Mouse (Mus musculus): ENCODE results near the gene Cfap54. TPM values are rescaled to one million over a fixed set of nuclear protein-coding genes. Genes with fewer than 3 reads are reported as not detected.

Cfap54 gene
- total RNA-seq, 2 experiments from 2014 or later: 21.4 to 23.4 TPM

DNA sequence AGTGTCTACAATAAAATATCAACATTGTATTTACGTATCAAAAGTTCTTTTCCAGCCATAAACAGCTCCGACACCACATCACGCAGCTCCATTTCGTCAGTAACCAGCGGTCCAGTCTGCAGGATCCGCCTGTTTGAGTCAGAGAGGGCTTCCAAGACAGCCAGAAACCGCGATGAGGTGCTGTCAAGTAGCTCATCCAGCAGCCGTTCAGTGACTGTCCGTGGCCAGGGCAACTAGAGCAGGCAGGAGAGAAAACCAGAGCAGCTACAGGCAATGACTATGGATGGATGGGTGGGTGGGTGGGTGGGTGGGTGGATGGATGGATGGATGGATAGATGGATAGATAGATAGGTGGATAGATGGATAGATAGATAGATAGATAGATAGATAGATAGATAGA is 38.2 kb downstream of the Cfap54 start:
- DNase-seq (ENCODE audit: extremely low spot score in 1 of 2, low spot score in 2 of 2): no peak
- TF ChIP-seq CTCF (IDR thresholded peaks at IDR 0.05): no peak
- Histone ChIP-seq H3K27ac (no peak overlapping the region), H3K4me3 (no peak overlapping the region)
- intact Hi-C loops (cut with DNase I): loop anchor here (10.0 kb wide), 3 partner anchors 382 to 532 kb away; no protein-coding TSS in a partner anchor

DNA sequence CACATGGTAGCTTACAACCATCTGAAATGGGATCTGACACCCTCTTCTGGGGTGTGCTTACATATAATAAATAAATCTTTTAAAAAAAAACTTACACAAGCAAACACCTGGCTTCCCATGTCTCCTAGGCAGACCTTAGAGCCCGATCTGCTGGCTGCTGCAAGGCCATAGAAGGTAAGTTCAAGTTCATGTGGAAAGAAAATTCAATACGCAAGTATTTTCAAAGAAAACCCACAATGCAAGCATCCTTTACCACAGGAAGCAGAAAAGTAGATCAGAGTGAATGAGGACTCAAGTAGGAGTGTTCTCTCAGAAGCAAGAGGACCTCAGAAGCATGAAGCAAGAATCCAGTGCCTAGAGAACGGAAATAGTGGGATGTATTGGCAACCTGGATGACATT is 39.6 kb downstream of the Cfap54 start:
- no peak for DNase-seq (ENCODE audit: extremely low spot score in 1 of 2, low spot score in 2 of 2)
- no peak overlapping the region for H3K27ac ChIP-seq
- TF ChIP-seq CTCF (IDR thresholded peaks at IDR 0.05): no peak
- intact Hi-C loops (cut with DNase I): loop anchor here (10.0 kb wide), 3 partner anchors 383 to 533 kb away; no protein-coding TSS in a partner anchor
- no peak overlapping the region for H3K4me3 ChIP-seq

DNA sequence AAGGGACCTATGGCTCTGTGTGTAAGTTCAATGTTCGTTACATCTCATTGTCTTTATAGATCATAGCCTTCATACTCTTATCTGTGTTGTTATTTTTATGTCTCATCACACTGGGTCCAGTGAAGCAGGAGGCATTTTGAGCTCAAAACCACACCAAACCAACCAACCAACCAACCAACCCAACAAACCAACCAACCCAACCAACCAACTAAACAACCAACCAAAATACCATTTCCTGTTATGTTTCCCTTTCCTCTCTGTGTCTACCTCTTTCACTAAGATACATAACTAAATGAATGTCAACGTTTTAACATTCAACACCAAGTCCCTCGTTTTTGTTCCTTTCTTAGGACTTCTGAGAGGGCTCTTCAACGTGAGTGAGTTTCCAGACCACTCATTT is 40.0 kb downstream of the Cfap54 start:
- intact Hi-C loops (cut with DNase I): loop anchor here (10.0 kb wide), 3 partner anchors 383 to 533 kb away; no protein-coding TSS in a partner anchor

DNA sequence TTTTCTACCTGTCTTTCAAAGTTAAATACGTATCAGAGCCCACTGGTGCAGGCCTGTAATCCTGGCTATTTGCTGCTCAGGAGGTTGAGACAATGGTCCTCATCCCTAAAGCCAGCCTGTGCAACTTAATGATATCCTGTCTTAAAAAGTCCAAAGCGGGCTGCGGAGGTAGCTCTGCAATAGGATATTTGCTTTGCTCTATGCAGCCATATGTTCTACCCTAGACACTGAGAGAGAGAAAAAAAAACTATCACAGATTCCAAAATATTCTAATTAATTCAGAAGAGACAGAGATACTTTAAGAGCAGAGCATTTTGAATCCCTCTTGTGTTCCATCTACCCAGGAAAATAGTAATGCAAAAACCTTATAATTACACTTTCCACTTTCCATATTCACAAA is 44.9 kb downstream of the Cfap54 start:
- no peak overlapping the region for H3K4me3 ChIP-seq
- TF ChIP-seq CTCF (IDR thresholded peaks at IDR 0.05): no peak
- intact Hi-C loops (cut with DNase I): no loop called here
- DNase-seq (ENCODE audit: extremely low spot score in 1 of 2, low spot score in 2 of 2): no peak
- no peak overlapping the region for H3K27ac ChIP-seq

More for the DNA sequence above, 40.0 kb downstream of the Cfap54 start:
- DNase-seq (ENCODE audit: extremely low spot score in 1 of 2, low spot score in 2 of 2): no peak
- Histone ChIP-seq H3K4me3 (no peak overlapping the region), H3K27ac (no peak overlapping the region)
- TF ChIP-seq CTCF (IDR thresholded peaks at IDR 0.05): no peak

DNA sequence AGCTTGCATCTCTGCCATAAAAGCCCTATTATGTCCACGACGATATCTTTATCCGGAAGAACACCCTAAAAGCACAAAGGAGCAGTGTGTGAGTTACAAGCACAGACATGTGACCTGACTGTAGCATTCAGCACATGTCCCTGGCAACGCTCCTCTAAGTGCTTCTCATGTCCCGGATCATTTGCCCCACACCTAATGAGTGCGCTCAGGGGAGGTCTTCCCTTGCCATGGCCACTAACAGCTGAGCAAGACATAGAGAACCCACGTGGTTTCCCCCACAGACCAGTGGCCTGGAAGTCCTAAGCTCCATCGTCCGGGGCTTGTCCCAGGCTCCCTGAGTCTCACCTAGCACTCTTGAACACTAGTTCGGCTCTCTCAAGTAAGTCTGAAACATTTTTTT is 45.9 kb downstream of the Cfap54 start:
- H3K27ac ChIP-seq: no peak overlapping the region
- no peak overlapping the region for H3K4me3 ChIP-seq
- TF ChIP-seq CTCF (IDR thresholded peaks at IDR 0.05): no peak
- intact Hi-C loops (cut with DNase I): no loop called here
- DNase-seq (ENCODE audit: extremely low spot score in 1 of 2, low spot score in 2 of 2): no peak

DNA sequence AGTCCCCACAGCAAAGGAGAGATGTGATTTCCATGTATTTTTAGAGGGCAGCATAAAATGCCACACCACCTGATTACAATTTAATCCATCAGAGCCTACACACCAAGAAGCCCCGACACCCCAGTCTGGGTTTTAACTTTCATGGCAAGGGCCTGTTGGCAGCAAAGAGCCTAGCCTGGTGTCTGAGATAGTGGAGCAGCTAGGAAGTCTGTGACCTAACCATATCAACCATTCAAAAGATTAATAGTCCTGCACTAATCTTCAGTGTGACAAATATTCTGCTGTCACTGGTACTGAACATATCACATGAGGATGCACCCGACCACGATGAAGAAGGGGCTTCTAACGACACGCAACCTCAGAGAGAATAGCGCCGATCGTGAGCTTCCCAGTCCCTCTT is 58.1 kb downstream of the Cfap54 start:
- H3K4me3 ChIP-seq: no peak overlapping the region
- intact Hi-C loops (cut with DNase I): no loop called here
- TF ChIP-seq CTCF (IDR thresholded peaks at IDR 0.05): no peak
- DNase-seq (ENCODE audit: extremely low spot score in 1 of 2, low spot score in 2 of 2): no peak
- H3K27ac ChIP-seq: no peak overlapping the region

DNA sequence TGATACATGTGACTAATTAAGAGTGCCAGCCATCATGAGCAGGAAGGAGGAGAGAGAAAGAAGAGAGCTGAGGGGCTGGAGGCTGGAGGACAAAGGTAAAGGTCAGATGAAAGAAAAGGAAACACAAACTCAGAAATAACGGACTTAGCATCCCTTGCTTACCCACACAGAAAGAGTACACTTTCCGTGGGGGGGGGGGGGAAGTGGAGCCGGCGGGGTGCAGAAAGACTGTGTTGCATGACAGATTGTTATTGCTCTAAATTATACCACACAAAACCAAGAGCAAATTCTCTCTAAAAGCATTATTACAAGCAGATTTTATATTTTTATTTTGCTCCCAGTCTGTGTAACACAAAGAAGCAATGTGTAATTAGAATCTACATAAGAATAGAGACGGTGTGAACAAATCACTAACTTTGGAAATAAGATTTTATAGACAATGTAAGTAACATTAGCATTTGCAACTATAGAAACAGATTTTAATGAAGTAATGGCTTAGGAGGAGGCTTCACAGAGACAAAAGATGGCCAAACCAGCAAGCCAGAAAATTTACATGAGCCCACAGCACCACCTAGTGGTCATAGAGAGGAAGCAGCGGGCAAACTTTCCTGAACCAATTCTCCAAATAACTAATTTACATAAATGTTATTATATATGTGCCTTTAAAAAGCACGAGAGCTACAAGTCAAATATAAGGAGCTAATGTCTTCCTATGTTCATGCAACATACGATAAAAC is 67.2 kb downstream of the Cfap54 start:
- peak; percentile 58 to 62 for DNase-seq (ENCODE audit: extremely low spot score in 1 of 2, low spot score in 2 of 2)
- TF ChIP-seq CTCF (IDR thresholded peaks at IDR 0.05): peak; percentile 99
- intact Hi-C loops (cut with DNase I): loop anchor here (2.0 to 10.0 kb wide), 5 partner anchors 357 to 1743 kb away; no protein-coding TSS in a partner anchor
- Histone ChIP-seq H3K4me3 (no peak overlapping the region), H3K27ac (no peak overlapping the region)

DNA sequence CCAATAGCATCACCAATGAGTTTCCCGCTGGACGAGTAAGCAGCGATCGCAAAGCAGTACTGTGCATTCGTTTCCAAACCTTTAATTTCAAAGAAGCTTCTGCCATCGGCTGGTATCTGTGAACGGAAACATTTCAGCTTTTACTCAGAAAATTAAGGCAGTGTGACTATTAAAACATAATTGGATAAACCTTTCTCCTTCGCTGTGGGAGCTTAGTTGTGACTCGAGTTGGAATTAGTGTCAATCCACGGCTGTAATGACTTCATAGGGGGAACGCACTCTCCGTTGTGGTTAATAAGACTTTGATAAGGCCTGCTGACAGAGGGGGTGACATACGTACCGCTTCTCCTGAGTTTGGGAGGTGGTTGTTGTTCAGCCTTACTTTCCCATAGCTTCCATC is 70.3 kb downstream of the Cfap54 start:
- no peak overlapping the region for H3K27ac ChIP-seq
- intact Hi-C loops (cut with DNase I): loop anchor here (5.0 to 10.0 kb wide), 3 partner anchors 354 to 1714 kb away; no protein-coding TSS in a partner anchor

DNA sequence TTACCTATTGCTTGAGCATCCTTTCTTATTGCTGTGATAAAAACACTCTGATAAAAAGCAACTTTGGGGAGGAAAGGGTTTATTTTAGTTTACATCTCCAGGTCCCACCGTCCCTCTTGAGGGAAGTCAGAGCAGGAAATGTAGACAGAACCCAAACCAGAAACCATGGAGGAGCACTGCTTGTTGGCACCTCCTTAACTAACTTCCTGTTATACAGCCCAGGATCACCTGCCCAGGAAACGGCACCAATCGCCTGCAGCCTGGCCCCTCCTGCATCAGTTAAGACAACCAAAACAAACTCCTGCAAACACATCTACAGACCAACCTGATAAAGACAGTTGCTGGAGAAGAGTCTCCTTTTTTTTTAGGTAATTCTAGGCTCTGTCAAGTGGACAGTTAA is 74.4 kb downstream of the Cfap54 start:
- H3K27ac ChIP-seq: no peak overlapping the region
- intact Hi-C loops (cut with DNase I): no loop called here
- no peak overlapping the region for H3K4me3 ChIP-seq
- no peak for DNase-seq (ENCODE audit: extremely low spot score in 1 of 2, low spot score in 2 of 2)
- TF ChIP-seq CTCF (IDR thresholded peaks at IDR 0.05): no peak

More for the DNA sequence above, 70.3 kb downstream of the Cfap54 start:
- no peak for TF ChIP-seq CTCF (IDR thresholded peaks at IDR 0.05)
- no peak overlapping the region for H3K4me3 ChIP-seq
- no peak for DNase-seq (ENCODE audit: extremely low spot score in 1 of 2, low spot score in 2 of 2)

DNA sequence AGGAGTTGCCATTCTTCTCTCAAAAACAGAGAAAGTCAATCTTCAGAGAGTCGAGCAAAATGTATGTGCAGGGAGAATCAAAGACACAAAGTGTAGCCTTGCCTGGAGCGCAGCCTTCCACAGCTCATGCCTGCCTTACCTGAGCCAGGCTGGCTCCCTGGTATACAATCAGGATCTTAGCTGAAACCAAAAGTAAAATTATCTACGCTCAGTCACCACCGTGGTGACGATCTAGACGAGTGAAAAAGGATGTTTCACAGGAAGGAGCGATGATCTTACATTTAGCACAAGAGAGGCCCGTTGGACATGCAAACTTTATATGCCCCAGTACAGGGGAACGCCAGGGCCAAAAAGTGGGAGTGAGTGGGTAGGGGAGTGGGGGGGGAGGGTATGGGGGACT is 75.0 kb downstream of the Cfap54 start:
- TF ChIP-seq CTCF (IDR thresholded peaks at IDR 0.05): no peak
- Histone ChIP-seq H3K27ac (no peak overlapping the region), H3K4me3 (no peak overlapping the region)
- intact Hi-C loops (cut with DNase I): no loop called here
- DNase-seq (ENCODE audit: extremely low spot score in 1 of 2, low spot score in 2 of 2): no peak

DNA sequence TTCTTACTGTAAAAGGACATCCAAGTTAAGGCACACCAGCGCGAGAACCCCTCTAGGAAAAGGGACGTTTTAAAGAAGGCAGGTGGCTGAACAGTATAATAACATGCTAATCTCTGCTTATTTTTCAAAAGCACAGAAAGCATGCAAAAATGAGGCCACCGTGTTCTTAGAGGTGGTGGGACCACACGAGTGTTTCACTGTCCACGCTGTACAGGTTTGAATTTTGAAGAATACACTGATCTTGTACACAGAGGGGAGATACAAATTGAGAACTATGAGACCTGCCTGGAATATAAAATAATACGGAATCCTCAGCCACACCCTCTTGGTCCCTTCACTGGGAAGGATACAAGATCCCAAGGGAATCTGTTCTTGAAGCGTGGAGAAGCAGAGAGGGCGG is 82.9 kb downstream of the Cfap54 start:
- intact Hi-C loops (cut with DNase I): no loop called here
- DNase-seq (ENCODE audit: extremely low spot score in 1 of 2, low spot score in 2 of 2): no peak
- no peak for TF ChIP-seq CTCF (IDR thresholded peaks at IDR 0.05)
- H3K4me3 ChIP-seq: no peak overlapping the region
- H3K27ac ChIP-seq: no peak overlapping the region

DNA sequence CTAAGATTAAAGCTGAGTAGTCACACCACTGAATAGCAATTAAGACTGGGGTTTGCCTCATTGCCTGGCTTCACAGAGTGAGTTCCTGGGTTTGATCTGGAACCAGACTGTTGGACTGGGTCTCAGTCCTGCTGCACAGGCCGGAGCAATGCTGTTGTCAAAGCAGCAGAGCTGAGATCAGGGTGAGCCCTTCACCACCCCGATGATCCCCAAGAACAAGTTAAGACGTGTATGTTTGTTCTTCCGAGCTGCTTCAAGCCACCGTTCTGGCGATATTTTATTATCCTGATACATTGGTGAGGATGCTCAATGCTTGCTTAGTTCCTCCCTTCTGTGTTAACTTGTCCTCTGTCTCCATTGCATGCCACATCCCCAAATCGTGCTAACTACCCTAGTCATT is 86.2 kb downstream of the Cfap54 start:
- no peak for TF ChIP-seq CTCF (IDR thresholded peaks at IDR 0.05)
- no peak overlapping the region for H3K27ac ChIP-seq
- no peak overlapping the region for H3K4me3 ChIP-seq
- DNase-seq (ENCODE audit: extremely low spot score in 1 of 2, low spot score in 2 of 2): no peak
- intact Hi-C loops (cut with DNase I): no loop called here

DNA sequence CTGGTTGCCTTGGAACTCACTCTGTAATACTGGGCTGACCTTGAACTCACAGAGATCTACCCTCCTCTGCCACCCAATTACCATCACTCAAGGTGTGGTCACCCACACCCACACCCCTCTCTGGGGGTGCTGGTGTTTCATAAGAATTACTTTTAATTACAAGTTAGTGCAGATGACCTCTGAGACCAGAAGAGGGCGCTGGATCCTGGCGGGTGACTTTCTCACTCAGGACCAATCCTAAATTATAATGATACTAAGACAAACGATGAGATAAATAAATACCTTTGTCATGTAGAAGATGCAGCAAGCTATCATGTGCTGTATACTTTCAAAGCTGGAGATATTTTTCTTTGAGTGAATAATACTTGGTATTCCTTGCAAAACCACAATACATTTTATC is 87.1 kb downstream of the Cfap54 start:
- DNase-seq (ENCODE audit: extremely low spot score in 1 of 2, low spot score in 2 of 2): no peak
- Histone ChIP-seq H3K27ac (no peak overlapping the region), H3K4me3 (no peak overlapping the region)
- intact Hi-C loops (cut with DNase I): no loop called here
- TF ChIP-seq CTCF (IDR thresholded peaks at IDR 0.05): peak; percentile 19
